Mouse (Mus musculus): ENCODE results near the gene Col27a1. TPM values are rescaled to one million over a fixed set of nuclear protein-coding genes. Genes with fewer than 3 reads are reported as not detected.
A peak's percentile ranks its signal among the peaks of the same experiment; 100 is the strongest.

Col27a1 gene
- polyA plus RNA-seq, 1 experiment from 2014 or later, result 2.2 TPM

- Histone ChIP-seq H3K9ac (no peak overlapping the region), H3K9me3 (no peaks in the 10 kb centered on the region), H3K36me3 (replicated peaks) (no peaks in the 10 kb centered on the region), H3K4me2 (no peak overlapping the region), H3K4me1 (no peaks in the 10 kb centered on the region), H3K27me3 (replicated peaks) (no peaks in the 10 kb centered on the region), H3K4me3 (no peak overlapping the region), H3K27ac (no peak overlapping the region)
- 71% methylated on average over 7 of the region's 7 CpGs for WGBS
- ATAC-seq (replicated peaks), result no peak
These were observed 8.2 kb upstream of the Col27a1 start for GRCm38 (mm10) chr4:63205583-63205982.

DNA sequence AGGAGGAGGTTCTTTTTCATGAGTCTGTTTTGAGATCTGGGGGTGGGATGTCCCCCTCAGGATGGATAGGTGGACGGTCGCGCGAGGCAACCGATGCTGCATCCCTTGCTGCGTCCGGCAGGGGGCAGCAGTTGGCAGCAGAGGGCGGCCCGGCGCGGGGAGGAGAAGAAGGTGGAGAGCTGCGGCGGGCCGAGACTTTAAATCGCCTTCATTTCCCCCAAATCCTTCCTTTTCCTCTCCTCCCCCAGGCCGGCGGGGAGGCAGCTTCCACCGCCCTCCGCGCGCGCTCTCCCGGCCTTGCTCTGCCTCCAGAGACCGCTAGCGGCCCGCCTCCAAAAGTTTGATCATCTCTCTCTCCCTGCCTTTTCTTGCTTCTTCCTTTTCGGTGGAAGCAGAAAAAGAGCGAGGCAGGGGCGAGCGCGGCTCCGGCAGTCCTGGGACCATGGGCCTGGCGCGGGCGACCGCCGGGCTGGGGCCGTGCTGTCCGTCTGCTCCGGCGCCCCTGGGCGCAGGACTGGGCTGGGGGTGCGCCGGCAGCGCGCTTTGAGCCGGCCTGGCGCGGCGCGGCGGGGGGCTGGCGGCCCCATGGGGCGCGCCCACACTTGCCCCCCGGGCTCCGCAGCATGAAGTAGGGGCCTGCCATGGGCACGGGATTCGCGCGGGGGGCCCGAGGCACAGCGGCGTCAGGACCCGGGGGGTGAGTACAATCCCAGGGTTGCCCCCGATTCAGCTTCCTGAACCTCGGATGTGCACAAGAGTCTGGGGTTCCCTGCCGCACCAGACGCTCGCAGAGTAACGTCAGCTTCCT, 1.6 kb downstream of the Col27a1 start:
- no peaks in the 10 kb centered on the region for H3K9me3 ChIP-seq
- peaks cover 54% of the 10 kb centered on the region for H3K27me3 ChIP-seq (replicated peaks)
- H3K36me3 ChIP-seq (replicated peaks), result no peaks in the 10 kb centered on the region
- peak overlapping the region; percentile 66 for H3K4me3 ChIP-seq
- ATAC-seq (replicated peaks), result peak; percentile 76
- peaks cover 29% of the 10 kb centered on the region for H3K4me1 ChIP-seq
- WGBS, result under 1% methylated on average over 70 of the region's 71 CpGs
- peak overlapping the region; percentile 59 for H3K9ac ChIP-seq
- H3K27ac ChIP-seq, result no peak overlapping the region
- H3K4me2 ChIP-seq, result peak overlapping the region; percentile 100

- whole genome bisulfite sequencing, result 2% methylated on average over 24 of the region's 24 CpGs
- ATAC-seq (replicated peaks), result peak; percentile 51
- no peaks in the 10 kb centered on the region for H3K9me3 ChIP-seq
These were observed 2.3 kb downstream of the Col27a1 start for GRCm38 (mm10) chr4:63215993-63216531.

GRCm38 (mm10) chr4:63216566-63216965, 2.8 kb downstream of the Col27a1 start:
- 37% methylated on average over 9 of the region's 9 CpGs for WGBS
- H3K4me3 ChIP-seq, result peak overlapping the region; percentile 66
- H3K27me3 ChIP-seq (replicated peaks), result peaks cover 49% of the 10 kb centered on the region

More at GRCm38 (mm10) chr4:63215993-63216531, 2.3 kb downstream of the Col27a1 start:
- Histone ChIP-seq H3K9ac (peak overlapping the region; percentile 59), H3K4me1 (peaks cover 29% of the 10 kb centered on the region), H3K4me2 (peak overlapping the region; percentile 100), H3K27ac (no peak overlapping the region), H3K4me3 (peak overlapping the region; percentile 66), H3K36me3 (replicated peaks) (no peaks in the 10 kb centered on the region), H3K27me3 (replicated peaks) (peaks cover 54% of the 10 kb centered on the region)

DNA sequence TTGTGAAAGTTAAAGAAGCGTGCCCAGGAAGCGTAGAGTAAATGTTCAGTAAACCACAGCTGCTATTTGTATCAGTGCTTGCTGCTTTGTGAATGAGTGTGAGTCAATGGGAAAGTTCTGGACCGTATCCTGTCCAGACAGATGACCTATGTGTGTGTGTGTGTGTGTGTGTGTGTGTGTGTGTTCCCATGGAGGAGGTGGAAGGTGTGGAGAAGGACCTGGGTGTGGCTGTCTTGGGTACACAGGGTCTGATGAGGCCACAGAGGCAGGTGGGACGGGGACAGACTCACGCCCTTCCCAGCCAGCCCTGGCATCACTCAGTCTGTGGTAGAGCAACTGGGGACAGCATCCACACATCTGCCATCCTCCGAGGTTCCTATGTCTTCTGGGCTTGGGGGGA, 3.7 kb downstream of the Col27a1 start:
- Histone ChIP-seq H3K4me3 (no peak overlapping the region), H3K4me1 (peaks cover 29% of the 10 kb centered on the region), H3K9me3 (no peaks in the 10 kb centered on the region), H3K27ac (no peak overlapping the region), H3K9ac (no peak overlapping the region), H3K4me2 (no peak overlapping the region), H3K27me3 (replicated peaks) (peaks cover 41% of the 10 kb centered on the region), H3K36me3 (replicated peaks) (no peaks in the 10 kb centered on the region)
- WGBS, result 93% methylated on average over 6 of the region's 6 CpGs
- no peak for ATAC-seq (replicated peaks)

More at GRCm38 (mm10) chr4:63216566-63216965, 2.8 kb downstream of the Col27a1 start:
- ATAC-seq (replicated peaks), result peak; percentile 44
- Histone ChIP-seq H3K36me3 (replicated peaks) (no peaks in the 10 kb centered on the region), H3K27ac (no peak overlapping the region), H3K9ac (no peak overlapping the region), H3K4me1 (peaks cover 29% of the 10 kb centered on the region), H3K4me2 (peak overlapping the region; percentile 100), H3K9me3 (no peaks in the 10 kb centered on the region)

- no peak overlapping the region for H3K27ac ChIP-seq
- no peaks in the 10 kb centered on the region for H3K9me3 ChIP-seq
- ATAC-seq (replicated peaks), result no peak
- H3K4me2 ChIP-seq, result no peak overlapping the region
- peaks cover 24% of the 10 kb centered on the region for H3K4me1 ChIP-seq
- peaks cover 27% of the 10 kb centered on the region for H3K27me3 ChIP-seq (replicated peaks)
- no peaks in the 10 kb centered on the region for H3K36me3 ChIP-seq (replicated peaks)
- no peak overlapping the region for H3K4me3 ChIP-seq
- no peak overlapping the region for H3K9ac ChIP-seq
- WGBS, result 83% methylated on average over 3 of the region's 3 CpGs
These were observed 5.3 kb downstream of the Col27a1 start for GRCm38 (mm10) chr4:63219059-63219458.

DNA sequence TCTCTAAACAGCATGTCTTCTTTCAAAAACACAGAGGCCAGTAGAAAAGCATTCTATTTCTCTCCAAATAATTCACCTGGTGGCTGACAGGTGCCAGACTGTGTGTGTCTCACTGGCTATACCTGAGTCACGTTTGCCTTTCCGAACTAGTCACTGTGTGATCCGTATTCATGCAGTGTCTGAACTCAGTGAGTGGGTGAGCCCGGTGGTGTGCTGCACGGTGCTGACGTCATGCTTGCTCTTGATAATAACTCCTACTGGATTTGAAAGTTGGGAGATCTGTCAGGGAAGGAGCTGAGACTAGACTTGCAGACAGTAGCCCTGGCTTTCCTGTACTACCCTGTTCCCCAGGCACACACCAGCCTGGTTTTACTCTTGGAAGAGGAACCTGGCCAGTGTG, 5.8 kb downstream of the Col27a1 start:
- no peaks in the 10 kb centered on the region for H3K36me3 ChIP-seq (replicated peaks)
- H3K9ac ChIP-seq, result no peak overlapping the region
- peaks cover 18% of the 10 kb centered on the region for H3K4me1 ChIP-seq
- no peaks in the 10 kb centered on the region for H3K9me3 ChIP-seq
- H3K4me2 ChIP-seq, result no peak overlapping the region
- H3K4me3 ChIP-seq, result no peak overlapping the region
- no peak overlapping the region for H3K27ac ChIP-seq
- WGBS, result 88% methylated on average over 6 of the region's 6 CpGs
- peaks cover 21% of the 10 kb centered on the region for H3K27me3 ChIP-seq (replicated peaks)
- ATAC-seq (replicated peaks), result no peak

DNA sequence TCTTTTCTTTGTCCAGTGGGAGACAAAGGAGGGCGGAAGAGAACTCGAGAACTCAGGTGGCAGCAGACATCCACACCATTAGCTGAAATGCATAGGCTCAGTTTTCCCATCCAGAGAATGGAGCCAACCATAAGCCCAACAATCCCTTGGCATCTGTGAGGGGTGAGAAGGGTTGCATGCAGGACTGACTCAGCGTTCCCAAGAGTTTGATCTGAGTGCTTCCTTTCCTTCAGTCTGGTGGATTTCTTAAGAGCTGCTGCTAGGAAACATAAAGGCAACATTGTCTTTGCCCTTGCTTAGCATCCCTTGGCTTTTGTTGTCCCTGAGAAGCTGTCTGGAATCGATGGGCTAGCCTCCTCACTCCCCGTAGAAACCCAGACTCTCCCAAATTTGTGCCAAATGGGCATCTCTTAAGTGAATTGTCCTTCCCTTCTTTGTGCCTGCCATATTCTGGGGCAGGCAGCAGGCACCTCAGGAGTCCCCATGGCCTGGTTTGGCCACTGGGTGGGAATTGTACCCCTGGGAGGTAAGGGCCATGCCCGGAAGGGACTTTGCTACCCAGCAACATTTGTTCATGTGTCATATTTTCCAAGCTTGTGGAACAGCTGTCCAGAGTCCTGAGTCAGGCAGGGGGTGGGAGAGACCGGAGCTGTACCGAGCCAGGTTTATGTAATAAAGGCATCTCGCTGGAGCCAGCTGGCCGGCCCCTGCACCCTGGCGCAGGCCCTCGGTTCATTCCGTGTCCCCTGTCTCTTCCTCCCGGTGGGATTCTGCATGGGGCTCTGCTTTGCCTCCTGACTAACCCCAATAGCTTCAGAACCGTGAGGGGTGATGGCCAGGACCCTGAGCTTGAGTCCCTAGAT, 7.5 kb downstream of the Col27a1 start:
- no peak overlapping the region for H3K4me3 ChIP-seq
- no peak overlapping the region for H3K9ac ChIP-seq
- 85% methylated on average over 15 of the region's 15 CpGs for WGBS
- H3K27ac ChIP-seq, result no peak overlapping the region
- no peak for ATAC-seq (replicated peaks)
- no peak overlapping the region for H3K4me2 ChIP-seq
- no peaks in the 10 kb centered on the region for H3K36me3 ChIP-seq (replicated peaks)
- H3K9me3 ChIP-seq, result no peaks in the 10 kb centered on the region
- peaks cover 13% of the 10 kb centered on the region for H3K27me3 ChIP-seq (replicated peaks)
- H3K4me1 ChIP-seq, result peaks cover 2% of the 10 kb centered on the region; the same call in 1 of the 2 replicates

- Histone ChIP-seq H3K27me3 (replicated peaks) (peaks cover 4% of the 10 kb centered on the region), H3K4me2 (no peak overlapping the region), H3K27ac (no peak overlapping the region), H3K9me3 (no peaks in the 10 kb centered on the region), H3K4me1 (0 out of 2 replicates have a peak, but pooled peaks cover 5% of the 10 kb centered on the region), H3K4me3 (no peak overlapping the region), H3K36me3 (replicated peaks) (no peaks in the 10 kb centered on the region), H3K9ac (no peak overlapping the region)
- ATAC-seq (replicated peaks), result no peak
- 68% methylated on average over 8 of the region's 8 CpGs for WGBS
These were observed 8.4 kb downstream of the Col27a1 start for GRCm38 (mm10) chr4:63222246-63222645.

DNA sequence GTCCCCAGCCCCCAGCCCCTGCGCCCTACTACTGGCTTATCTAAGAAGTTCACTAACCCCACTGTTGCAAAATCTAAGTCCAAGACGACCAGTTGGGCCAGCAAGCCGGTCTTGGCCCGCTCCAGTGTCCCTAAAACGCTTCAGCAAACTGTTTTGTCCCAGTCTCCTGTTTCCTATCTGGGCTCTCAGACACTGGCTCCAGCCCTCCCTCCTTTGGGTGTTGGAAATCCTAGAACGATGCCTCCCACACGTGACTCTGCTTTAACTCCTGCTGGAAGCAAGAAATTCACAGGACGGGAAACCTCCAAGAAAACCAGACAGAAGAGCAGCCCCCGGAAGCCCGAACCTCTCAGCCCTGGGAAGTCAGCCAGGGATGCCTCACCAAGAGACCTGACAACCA, 11.6 kb downstream of the Col27a1 start:
- Histone ChIP-seq H3K9me3 (no peaks in the 10 kb centered on the region), H3K36me3 (replicated peaks) (no peaks in the 10 kb centered on the region), H3K4me3 (no peak overlapping the region), H3K4me2 (no peak overlapping the region), H3K27me3 (replicated peaks) (no peaks in the 10 kb centered on the region), H3K9ac (no peak overlapping the region), H3K4me1 (peaks cover 23% of the 10 kb centered on the region), H3K27ac (no peak overlapping the region)
- 82% methylated on average over 10 of the region's 10 CpGs for WGBS
- no peak for ATAC-seq (replicated peaks)

- Histone ChIP-seq H3K36me3 (replicated peaks) (no peaks in the 10 kb centered on the region), H3K4me3 (no peak overlapping the region), H3K27me3 (replicated peaks) (no peaks in the 10 kb centered on the region), H3K4me2 (no peak overlapping the region), H3K9ac (no peak overlapping the region), H3K27ac (no peak overlapping the region), H3K4me1 (peaks cover 30% of the 10 kb centered on the region), H3K9me3 (no peaks in the 10 kb centered on the region)
- WGBS, result 65% methylated on average over 8 of the region's 8 CpGs
- 0 out of 2 replicates have a peak, but pooled peaks have one; percentile 35 for ATAC-seq (replicated peaks)
These were observed 12.5 kb downstream of the Col27a1 start for GRCm38 (mm10) chr4:63226164-63226882.

DNA sequence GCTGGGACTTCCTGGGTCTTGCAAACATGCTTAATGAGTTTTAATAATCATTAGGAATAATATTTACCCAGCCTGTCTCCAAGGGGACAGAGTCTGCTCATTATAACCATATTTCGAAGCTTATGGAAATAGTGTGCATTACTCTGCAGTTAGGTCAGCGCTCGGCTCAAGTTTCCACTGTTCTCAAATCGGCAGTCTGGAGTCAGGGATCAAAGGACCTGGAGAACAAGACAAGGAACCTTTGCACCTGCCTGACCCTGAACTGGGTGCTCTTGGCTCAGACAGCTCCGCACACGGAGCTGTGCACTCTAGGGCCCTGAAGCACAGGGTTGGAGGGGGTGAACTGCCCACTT, 13.1 kb downstream of the Col27a1 start:
- Histone ChIP-seq H3K27me3 (replicated peaks) (no peaks in the 10 kb centered on the region), H3K9me3 (no peaks in the 10 kb centered on the region), H3K9ac (no peak overlapping the region), H3K27ac (no peak overlapping the region), H3K4me2 (no peak overlapping the region), H3K4me1 (peaks cover 30% of the 10 kb centered on the region), H3K4me3 (no peak overlapping the region), H3K36me3 (replicated peaks) (no peaks in the 10 kb centered on the region)
- 69% methylated on average over 6 of the region's 6 CpGs for WGBS
- ATAC-seq (replicated peaks), result no peak

Measured in midbrain, embryonic 15.5 days (tissue).